Mouse (Mus musculus) liver, embryonic 14.5 days (tissue): ENCODE measurements around the gene Casp3.

Experiments
- CTCF ChIP-seq: IDR thresholded peaks from 2 replicates; pipeline ENCODE4 v1.5.1; 2016; ENCODE audit warnings: antibody characterized with exemption, low read depth, control low read depth
- EP300 ChIP-seq: IDR thresholded peaks from 2 replicates; pipeline ENCODE4 v1.6.1; 2016; ENCODE audit warnings: antibody characterized with exemption, low read depth

GRCm38 (mm10) chr8:46625166-46625565, 8.1 kb downstream of the Casp3 start:
- no peak for TF ChIP-seq EP300
- no peak for TF ChIP-seq CTCF
